Mouse (Mus musculus) frontal cortex, postnatal 14 days (tissue): ENCODE measurements around the gene Qpct.
A peak's percentile ranks its signal among the peaks of the same experiment; 100 is the strongest.

Experiments
- DNase-seq, 2 experiments: peaks; one replicate each; pipeline ENCODE4 v3.0.0; 2022; ENCODE audit warnings: low spot score in 2 of 2

Gene Qpct

DNA sequence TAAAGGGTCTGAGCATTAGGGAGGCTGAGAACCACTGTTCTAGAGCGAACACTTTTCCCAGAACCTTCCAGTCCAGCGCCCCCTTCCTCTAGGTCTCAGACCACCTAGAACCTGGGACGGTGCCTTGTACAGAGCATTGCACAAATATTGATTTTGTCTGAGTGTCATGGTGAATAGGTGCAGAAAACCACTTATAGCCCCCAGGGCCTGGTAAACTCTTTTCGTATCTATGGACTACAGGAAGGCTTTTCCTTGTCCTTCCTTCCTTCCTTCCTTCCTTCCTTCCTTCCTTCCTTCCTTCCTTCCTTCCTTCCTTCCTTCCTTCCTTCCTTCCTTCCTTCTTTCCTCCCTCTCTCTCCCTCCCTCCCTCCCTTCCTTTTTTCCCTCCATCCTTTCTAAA is at the start of gene Qpct:
Gene Qpct (plus strand): TSS at position 301 of the 400 bp plus-strand sequence.
- no peak for DNase-seq

DNA sequence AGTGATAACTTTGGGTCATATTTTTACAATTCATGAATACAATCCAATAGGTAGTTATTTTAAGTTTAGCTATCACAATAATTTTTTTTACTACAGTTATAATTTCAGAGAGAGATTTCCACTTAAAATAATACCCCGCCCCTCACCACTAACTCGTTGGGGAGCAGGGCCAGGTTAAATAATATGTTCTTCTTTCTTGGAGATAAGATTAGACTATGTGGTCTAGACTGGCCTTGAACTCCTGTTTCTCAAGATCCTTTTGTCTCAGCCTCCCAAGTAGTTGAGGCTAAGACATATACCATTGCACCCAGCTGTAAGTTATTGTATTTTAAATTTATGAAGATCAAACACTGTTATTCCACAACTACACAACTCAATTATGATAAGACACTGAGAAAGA is 38.1 kb upstream of the Qpct start:
- DNase-seq, result no peak

DNA sequence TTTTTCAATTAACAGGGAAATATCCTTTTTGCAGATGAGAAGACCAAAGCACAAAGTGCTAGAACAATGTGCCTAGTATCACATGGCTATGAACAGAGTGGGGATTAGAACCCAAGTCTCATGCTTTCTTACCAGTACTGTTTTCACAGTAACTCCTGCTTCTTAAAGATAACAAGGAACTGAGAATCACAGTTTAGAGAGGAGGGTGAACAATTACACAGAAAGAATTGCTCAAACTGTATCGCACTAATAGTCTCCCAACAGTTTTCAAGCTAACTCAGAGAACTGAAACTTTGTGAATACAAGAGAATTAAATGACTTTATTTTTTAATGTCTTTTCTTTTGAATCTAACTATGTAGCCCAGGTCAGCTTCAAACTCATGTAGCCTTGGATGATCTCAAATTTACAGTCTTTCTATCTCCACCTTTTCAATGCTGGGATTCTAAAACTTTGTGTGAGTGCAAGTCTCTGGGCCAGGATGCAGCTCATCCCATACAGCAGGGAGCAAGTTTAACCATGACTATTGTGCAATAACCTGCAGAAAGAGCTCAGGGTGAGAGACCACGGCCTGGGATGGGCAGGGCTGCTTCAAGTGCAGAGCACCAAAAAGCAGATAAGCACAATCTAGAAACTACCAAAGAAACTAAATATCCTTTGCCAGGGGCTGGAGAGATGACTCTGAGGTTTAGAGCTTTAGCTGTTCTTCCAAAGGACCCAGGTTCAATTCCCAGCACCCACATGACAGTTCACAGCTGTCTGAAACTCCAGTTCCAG is 36.6 kb upstream of the Qpct start:
- DNase-seq, result no peak

DNA sequence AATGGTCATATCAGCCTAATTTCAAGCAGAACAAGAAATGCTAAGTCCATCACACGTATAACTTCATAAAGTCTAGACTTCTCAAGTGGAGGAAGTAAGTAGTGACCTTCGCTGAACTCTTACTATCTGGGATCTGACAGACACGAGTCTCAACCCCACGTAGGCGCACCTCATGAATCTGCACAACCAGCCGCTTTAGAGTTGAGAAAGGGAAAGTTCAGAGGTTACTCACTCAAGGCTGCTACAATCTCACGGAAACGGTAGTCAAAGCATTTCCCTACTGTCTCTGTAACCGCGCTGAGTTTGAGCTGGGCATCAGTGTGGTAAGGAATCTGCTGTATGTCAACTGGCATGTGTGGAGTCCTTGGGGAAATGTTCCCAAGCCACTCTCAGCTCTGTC is 35.9 kb upstream of the Qpct start:
- DNase-seq, result no peak

DNA sequence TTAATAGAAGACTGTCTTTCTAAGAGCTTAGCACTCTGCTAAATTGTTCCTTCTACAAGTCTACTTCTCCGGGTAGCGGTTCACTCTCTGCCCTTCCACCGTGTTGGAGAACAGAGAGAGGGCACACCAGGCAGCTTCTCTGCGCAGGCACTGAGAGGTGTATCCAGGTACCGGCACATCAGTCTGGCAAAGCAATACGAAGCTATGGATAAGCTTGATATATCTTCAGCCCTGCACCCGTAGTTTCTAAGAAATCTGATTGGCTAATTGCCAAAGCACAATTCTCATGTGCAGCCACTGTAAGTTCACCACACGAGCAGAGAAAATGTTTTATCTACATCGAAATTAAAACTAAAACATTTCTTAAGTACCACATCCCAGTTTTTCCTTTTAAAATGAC is 33.3 kb upstream of the Qpct start:
- DNase-seq, result no peak

DNA sequence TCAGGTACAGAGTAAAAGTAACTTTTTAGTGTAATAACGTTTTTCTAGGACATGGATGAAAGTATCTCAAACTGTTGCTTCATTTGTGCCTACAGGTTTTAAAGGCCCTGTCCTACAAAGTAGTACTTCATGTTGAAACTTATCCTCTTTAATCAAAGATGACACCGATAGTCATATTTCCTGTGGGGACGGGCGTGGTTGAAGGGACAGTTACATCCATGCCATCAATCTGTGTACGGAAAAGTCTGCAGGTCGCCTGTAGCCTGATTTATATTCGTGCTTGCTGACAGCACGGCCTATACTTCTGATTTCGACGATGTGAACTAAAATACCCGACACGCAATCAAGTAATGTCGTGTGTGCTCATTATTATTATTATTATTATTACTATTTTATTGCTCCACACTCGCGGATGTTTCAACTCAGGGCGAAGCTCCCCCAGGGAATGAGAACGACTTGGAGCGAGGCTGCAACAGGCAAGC is 31.9 kb upstream of the Qpct start:
- DNase-seq, result no peak

DNA sequence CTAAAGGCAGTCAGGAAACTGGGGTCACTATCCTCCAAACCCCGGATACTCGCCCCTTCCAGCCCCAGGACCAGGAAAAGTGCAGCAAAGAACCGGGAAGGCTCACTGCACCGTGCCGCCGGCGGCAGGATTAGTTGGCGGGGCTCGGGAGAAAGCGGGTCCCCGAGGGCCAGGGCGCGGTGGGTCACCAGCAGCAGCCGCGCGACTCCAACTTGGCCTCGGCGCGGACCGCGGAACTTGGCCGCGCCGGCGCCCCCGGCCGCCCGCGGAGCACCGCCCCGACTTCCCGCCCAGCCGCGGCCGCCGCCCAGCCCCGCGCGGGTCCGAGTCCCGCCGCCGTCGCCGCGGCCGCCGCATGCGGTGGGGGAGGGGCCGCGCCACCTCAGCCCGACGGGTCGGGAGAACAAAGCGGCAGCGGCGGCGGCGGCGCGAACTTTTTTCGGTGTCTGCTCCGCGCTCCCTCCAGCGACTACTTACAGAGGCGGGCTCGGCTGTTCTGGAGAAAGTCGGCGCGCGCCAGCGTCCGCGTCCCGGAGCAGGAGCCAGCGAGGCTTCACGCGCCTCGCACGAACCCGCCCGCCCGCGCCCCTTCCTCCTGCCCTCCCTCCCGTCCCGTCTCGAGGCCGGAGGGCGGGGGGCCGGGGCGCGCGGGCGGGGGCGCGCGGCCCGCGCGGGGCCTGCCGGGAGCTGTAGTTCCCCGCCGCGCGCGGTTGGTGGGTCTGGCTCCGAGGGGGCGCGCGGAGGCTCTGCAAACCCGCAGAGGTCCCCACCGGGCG is 31.3 kb upstream of the Qpct start, which contains the start of gene Prkd3:
Gene Prkd3 (minus strand): TSS at position 609 of the 776 bp plus-strand sequence.
- peak; percentile 19 to 42 for DNase-seq

DNA sequence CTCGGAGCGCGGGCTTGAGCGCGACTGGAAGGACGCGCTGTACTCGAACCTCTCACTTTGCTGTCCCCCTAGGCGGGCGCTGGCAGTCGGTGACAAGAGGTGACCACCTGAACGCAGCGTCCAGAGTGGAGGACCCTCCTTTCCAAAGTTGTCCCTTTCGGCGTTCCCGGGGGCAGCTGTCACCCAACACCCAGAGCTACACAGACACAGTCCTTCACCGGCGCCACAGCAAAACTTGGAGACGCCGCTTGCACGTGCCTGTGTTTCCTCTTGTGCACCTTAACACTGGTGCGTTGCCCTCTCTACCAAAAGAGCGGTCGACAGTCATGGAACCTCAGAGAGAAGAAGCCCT is 30.7 kb upstream of the Qpct start:
- no peak for DNase-seq

DNA sequence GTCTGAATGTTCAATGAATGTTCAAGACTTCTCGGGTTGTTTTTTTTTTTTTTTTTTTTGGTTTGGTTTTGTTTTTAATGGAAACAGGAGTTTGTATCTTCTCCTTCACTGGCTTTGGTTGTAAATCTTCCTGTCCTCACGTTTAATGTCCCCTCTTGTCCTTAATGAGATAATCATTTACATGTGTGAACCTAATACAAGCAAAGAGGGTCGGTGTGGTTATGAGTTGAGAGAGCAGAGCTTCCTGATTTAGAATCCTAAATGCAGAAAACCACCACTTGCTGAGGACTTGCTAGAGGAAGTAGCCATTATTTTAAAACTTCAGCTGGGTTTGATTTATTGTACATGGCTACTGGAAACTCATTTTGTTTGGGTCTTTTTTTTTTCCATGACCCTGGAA is 29.0 kb upstream of the Qpct start:
- no peak for DNase-seq

DNA sequence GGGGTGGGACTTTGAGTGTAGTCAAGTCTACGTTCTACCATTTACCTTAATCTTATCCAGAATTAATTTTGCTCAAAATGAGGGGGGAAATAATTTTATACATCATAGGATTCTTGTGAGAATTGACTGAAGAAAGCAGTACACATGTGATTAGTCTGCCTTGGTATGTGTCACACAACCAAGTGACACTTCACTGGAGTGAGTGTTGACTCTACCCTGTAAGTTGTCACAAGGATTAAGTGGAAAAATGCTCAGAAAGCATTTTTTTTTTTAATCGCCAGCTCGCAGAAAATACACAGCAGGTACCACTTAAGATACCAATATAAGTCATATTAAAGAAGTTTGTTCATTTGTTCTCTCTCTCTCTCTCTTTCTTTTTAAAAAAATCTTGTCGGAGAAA is 27.2 kb upstream of the Qpct start:
- DNase-seq, result no peak

DNA sequence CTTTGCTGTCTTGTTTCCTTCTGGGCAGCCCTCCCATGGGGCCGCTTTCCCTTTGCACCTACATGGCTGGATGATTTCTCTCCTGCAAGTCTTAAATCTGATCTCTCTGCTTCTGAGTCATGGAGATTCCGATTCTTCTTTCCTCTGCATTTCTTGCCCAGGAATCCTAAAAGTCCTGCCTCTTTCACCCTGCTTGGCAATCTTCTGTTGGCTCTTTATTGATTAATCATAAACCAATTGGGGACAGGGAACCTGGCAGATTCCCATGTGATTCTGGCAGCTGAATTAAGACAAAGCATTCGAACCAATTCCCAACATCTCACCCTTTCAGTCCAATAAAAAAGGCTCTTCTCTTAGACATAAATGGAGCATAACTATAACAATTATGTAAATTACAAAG is 22.5 kb upstream of the Qpct start:
- DNase-seq, result no peak

DNA sequence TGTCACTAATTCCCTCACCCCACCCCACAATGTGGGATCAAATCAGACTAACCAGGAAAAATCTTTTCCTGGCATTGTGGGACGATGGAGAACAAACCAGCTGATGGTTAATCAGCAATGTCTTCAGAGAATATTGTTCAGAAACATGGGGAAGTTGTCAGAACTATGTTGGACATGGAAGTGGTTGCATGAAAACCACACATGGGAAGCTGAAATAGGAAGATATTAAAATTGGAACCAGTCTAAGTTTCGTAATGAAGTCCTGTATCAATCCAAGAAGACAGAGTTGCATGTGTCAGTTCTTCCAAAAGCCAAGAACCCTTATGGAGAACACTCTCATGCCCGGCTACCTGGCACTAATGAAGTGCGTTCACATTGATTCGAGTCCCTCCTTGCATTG is 20.1 kb upstream of the Qpct start:
- DNase-seq, result no peak

DNA sequence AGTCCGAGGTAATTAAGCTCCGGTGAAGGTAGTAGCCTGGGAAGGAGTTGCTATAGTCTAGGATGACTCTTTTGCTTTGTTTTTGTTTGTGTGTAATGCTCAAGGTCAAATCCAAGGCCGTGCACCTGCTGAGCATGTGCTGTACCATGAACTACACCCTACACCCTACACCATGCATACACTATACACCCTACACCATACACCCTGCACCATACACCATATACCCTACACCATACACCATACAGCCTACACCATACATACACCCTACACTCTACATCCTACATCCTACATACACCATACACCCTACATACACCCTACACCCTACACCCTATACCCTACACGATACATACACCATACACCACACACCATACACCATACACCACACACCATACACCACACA is 18.9 kb upstream of the Qpct start:
- DNase-seq, result no peak

DNA sequence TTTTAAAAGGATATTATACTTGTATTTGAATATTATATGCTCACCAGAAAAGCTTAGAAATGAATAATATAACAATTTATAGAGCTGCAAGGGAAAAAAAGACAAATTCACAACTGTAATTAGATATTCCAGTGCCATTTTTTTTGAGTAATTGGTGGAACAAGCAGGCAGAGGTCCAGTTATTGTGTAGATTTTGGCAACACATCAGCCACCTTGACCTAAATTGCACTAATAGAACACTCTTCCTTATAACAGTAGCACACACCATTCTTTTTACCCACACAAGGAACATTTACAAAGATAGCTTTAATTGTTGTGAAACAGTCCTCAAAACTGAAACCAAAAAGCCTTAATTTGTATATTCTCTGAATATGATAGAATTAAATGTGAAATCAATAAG is 12.0 kb upstream of the Qpct start:
- DNase-seq, result no peak

DNA sequence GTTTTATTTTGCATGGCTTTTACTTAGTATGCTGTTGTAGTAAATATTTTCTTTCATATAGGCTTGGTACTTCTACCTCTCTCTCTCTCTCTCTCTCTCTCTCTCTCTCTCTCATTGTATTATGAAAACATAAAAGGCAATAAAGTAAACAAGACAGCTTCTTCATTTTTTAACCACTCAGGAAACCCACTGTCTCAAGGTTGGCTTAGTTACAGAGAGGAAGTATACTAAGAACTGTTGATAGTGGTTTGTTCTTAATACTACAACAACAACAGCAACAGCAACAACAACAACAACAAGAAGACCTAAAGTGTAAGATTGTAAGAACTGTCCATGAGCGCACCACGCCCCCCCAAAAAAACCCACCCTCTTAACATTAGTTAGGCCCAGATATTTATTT is 8.0 kb upstream of the Qpct start:
- DNase-seq, result no peak

DNA sequence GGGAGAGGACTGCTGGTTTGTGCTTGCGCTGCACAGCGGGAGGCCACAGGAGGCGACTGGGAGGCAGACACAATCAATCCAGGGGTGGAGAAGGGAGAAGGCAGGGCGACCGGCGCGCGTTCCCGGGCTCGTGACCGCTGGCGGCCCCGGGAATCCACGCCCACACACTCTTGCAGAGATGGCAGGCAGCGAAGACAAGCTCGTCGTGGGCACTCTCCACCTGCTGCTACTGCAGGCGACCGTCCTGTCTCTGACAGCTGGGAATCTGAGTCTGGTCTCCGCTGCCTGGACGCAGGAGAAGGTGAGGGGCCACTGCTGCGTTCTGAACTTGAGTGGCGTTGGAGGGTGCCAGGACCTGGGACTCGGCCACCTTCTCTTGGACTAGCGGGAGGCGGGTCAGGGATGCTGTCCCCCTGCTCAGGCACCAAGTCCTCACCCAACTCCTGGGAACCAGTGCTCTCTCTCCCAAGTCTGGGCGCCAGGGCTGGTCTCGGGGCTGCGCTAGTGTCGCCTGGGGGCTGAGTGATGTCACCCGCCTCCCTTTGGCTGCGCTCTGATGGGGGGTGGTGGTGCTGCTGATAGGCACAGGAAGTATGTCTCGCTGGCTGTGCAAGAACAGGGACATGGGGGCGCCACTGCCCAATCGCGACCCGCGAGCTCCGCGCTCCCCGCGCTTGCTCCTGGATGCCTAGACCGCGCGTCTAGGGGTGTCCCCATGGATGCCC is 544 bp downstream of the Qpct start:
- DNase-seq, result peak; percentile 55 to 62

DNA sequence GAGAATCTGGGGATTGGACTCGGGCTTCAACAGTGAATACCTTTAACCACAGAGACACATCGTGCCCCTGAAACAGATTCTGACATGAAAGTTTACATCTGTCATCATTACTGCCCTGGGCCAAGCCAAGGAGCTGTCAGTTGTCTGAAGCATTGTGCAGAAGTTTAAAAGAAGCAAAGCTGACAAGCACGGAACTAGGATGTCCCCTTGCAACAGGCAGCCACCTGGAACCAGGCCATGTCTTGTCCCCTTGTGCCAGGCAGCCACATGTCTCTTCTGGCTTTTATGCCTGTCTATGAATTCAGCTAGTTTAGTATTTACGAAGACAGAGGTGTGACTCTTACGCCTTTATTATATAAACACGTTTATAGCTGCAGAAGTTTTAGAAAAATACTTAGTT is 6.6 kb downstream of the Qpct start:
- DNase-seq, result no peak

DNA sequence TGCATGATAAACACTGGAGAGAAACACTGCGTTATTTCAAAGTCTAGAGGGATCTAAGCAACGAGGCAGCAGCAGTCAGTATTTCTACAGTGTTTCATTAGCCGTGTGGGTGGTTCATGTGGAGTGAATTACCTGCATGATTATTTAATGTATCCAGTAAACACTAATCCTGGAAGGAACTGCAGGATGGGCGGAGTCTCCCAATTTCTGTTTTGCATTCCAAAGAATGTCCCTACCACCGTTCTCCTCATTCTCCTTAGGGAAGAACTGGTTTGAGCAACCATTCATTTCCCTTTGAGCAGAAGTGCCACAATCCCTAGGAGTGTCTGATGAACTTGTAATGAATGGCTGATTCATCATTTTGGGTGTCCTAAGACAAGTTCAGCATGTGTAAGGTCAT is 8.5 kb downstream of the Qpct start:
- no peak for DNase-seq

DNA sequence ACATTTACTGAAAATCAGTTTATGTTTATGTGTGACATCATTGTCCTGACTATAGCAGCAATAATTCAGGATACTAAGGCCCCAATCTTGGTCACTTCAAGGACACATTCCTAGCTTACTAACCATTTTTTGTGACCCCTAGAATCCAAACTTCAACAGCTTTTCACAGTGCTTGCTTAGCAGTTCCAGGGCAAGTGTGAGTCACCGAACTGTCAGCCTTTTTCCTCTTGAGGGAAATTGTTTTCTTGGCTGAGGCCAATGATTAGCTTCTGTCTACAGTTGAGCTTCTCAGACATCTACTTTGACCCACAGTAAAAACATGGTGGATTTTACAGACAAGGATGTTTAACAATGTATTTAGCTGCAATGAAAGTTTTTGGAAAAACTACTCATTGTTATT is 12.5 kb downstream of the Qpct start:
- no peak for DNase-seq

DNA sequence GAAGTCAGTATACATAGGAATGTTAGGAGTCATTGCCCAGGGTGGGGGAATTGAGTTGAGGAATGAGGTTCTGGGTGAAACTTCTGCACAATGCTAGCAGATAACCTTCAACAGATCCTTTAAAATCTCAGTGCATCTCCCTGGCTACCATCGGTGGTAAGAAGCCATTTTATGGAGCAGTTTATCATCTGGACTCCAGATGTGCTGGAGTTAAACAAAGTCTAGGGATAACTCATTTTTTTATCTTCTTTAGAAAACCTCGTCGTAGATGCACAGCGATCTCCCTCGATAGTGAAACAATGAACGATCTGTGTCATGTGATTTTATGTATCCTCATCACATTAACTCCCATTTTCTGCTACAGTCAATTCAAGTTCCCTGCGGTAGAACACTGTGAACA is 16.9 kb downstream of the Qpct start:
- DNase-seq, result no peak

DNA sequence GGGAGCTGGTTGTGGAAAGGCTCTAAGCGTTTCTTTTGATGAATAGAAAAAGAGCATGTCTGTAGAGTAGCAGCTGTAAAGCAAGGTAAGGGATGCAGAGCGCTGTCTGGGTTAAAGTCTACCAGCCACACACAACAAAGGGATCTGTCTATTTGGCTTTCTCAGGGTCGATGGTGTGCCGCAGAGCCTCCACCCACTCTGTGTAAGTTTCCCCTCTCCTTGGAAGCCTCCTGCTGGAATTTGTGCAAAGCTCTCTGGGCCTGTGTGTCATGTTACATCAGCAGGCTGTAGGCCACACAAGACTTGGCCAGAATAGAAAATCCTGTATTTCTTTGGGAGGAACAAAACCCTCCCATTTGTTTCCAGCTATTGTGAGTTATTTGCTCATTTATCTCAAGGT is 17.3 kb downstream of the Qpct start:
- no peak for DNase-seq

DNA sequence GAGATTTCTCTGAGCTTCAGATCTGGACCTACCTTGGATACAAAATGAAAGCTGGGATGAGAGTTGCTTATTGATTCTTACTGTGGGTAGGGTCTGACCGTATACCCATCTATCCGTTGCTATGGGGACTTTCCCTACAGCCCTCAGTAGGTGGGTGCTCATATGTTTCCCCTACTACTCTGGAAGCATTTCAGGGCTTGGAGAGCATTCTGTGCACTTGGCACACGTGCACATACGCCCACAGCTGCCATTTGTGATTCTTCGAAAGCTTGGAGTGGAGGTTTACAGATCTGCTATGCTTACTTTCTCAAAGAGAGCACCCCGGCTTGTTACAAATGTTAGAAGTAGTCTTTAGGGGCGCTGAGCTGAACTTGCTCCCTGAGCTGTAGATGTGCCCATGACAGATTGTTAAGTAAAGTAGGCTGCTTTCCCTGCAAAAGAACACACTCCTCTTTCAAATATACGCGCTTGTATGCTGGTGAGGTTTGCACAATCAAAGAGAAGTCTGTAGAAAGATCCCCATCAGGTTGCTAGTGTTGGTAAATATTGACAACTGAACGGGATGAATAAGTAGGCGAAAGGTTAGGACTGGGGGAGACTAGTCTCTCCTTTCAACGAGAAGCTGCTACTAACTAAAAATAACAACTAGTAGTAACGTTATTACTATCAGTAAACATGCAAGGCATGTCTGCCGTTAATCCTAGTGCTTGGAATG is 18.2 kb downstream of the Qpct start:
- peak; percentile 18 to 21 for DNase-seq
